Mouse (Mus musculus): ENCODE measurements around the gene Mrc2. TPM values are rescaled to one million over a fixed set of nuclear protein-coding genes. Genes with fewer than 3 reads are reported as not detected.
A peak's percentile ranks its signal among the peaks of the same experiment; 100 is the strongest.

The Mrc2 gene
- polyA plus RNA-seq, 1 experiment from 2014 or later: 23.9 TPM

GRCm38 (mm10) chr11:105313633-105314014 is 21.2 kb downstream of the Mrc2 start:
- Histone ChIP-seq H3K4me3 (ENCODE audit: low read depth, low read length) (no peak overlapping the region), H3K27me3 (replicated peaks; ENCODE audit: control insufficient read depth, insufficient read depth, low read length) (no peaks in the 10 kb centered on the region), H3K36me3 (ENCODE audit: control insufficient read depth, insufficient read depth, low read length) (peaks cover 9% of the 10 kb centered on the region; the same call in 1 of the 2 replicates), H3K4me2 (ENCODE audit: low read depth, low read length) (no peak overlapping the region), H3K9me3 (ENCODE audit: control insufficient read depth, low read length) (no peaks in the 10 kb centered on the region), H3K4me1 (ENCODE audit: control insufficient read depth, insufficient read depth, low read length) (peaks cover 41% of the 10 kb centered on the region), H3K9ac (ENCODE audit: low read depth, low read length) (no peak overlapping the region), H3K27ac (replicated peaks; ENCODE audit: low read depth, low read length) (peak overlapping the region; percentile 72)
- WGBS: 19% methylated on average over 8 of the region's 8 CpGs
- no peak for ATAC-seq (ENCODE audit: low read depth)
- no peak for DNase-seq (ENCODE audit: low spot score)

DNA sequence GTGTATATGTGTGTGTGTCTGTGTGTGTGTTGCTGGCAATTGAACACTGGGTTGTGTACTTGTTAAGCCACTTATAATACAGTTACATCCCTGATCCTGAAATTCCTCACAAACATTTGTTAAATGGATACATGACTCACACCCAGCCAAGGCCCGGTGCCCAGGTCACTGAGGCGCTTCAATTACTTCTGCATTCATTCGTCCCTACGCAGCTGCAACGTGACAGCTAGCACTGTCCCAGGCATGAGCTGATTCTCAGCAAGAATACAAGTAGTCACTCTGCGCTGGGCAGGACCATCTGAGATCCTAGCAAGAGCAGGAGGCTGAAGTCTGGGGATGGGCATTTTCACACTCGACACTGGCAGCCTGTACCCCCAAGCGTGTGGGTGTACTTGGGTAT is 22.9 kb downstream of the Mrc2 start:
- ATAC-seq (ENCODE audit: low read depth) (no peak), DNase-seq (ENCODE audit: low spot score) (no peak)
- H3K27ac ChIP-seq (replicated peaks; ENCODE audit: low read depth, low read length): no peak overlapping the region
- H3K36me3 ChIP-seq (ENCODE audit: control insufficient read depth, insufficient read depth, low read length): peaks cover 13% of the 10 kb centered on the region; the same call in 1 of the 2 replicates
- no peak overlapping the region for H3K9ac ChIP-seq (ENCODE audit: low read depth, low read length)
- 75% methylated on average over 8 of the region's 8 CpGs for WGBS
- no peak overlapping the region for H3K4me3 ChIP-seq (ENCODE audit: low read depth, low read length)
- H3K9me3 ChIP-seq (ENCODE audit: control insufficient read depth, low read length): no peaks in the 10 kb centered on the region
- no peaks in the 10 kb centered on the region for H3K27me3 ChIP-seq (replicated peaks; ENCODE audit: control insufficient read depth, insufficient read depth, low read length)
- no peak overlapping the region for H3K4me2 ChIP-seq (ENCODE audit: low read depth, low read length)
- H3K4me1 ChIP-seq (ENCODE audit: control insufficient read depth, insufficient read depth, low read length): peaks cover 41% of the 10 kb centered on the region

DNA sequence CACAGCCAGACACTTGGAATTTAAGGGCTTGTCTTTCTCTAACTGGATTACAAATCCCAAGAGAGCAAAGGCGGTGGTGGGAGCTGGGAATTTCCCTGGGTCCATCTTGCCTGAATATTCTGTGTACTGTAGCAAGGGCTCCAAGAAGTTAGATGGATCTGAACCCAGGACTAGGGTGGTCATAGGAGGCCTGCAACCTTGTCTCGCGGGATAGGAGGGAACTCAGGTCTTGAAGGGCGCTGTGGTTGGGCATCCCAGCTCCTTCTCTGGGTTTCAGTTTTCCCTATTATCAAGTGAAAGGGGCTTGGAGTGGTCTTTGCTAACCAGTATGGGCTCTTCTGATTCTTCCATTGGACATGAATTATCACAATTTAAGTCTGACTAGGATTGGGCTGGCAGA is 23.7 kb downstream of the Mrc2 start:
- Histone ChIP-seq H3K4me1 (ENCODE audit: control insufficient read depth, insufficient read depth, low read length) (peaks cover 36% of the 10 kb centered on the region), H3K9me3 (ENCODE audit: control insufficient read depth, low read length) (no peaks in the 10 kb centered on the region), H3K4me2 (ENCODE audit: low read depth, low read length) (no peak overlapping the region), H3K9ac (ENCODE audit: low read depth, low read length) (no peak overlapping the region), H3K4me3 (ENCODE audit: low read depth, low read length) (no peak overlapping the region), H3K27me3 (replicated peaks; ENCODE audit: control insufficient read depth, insufficient read depth, low read length) (no peaks in the 10 kb centered on the region), H3K27ac (replicated peaks; ENCODE audit: low read depth, low read length) (no peak overlapping the region), H3K36me3 (ENCODE audit: control insufficient read depth, insufficient read depth, low read length) (peaks cover 13% of the 10 kb centered on the region; the same call in 1 of the 2 replicates)
- 87% methylated on average over 4 of the region's 4 CpGs for WGBS
- ATAC-seq (ENCODE audit: low read depth): no peak
- DNase-seq (ENCODE audit: low spot score): no peak

- ATAC-seq (ENCODE audit: low read depth) (no peak), DNase-seq (ENCODE audit: low spot score) (no peak)
- peaks cover 13% of the 10 kb centered on the region; the same call in 1 of the 2 replicates for H3K36me3 ChIP-seq (ENCODE audit: control insufficient read depth, insufficient read depth, low read length)
- H3K4me2 ChIP-seq (ENCODE audit: low read depth, low read length): no peak overlapping the region
- H3K27ac ChIP-seq (replicated peaks; ENCODE audit: low read depth, low read length): no peak overlapping the region
- WGBS: 95% methylated on average over 6 of the region's 6 CpGs
- H3K27me3 ChIP-seq (replicated peaks; ENCODE audit: control insufficient read depth, insufficient read depth, low read length): no peaks in the 10 kb centered on the region
- no peak overlapping the region for H3K9ac ChIP-seq (ENCODE audit: low read depth, low read length)
- H3K9me3 ChIP-seq (ENCODE audit: control insufficient read depth, low read length): no peaks in the 10 kb centered on the region
- H3K4me3 ChIP-seq (ENCODE audit: low read depth, low read length): no peak overlapping the region
- peaks cover 20% of the 10 kb centered on the region for H3K4me1 ChIP-seq (ENCODE audit: control insufficient read depth, insufficient read depth, low read length)
Measured at GRCm38 (mm10) chr11:105317769-105318168, 25.3 kb downstream of the Mrc2 start.

DNA sequence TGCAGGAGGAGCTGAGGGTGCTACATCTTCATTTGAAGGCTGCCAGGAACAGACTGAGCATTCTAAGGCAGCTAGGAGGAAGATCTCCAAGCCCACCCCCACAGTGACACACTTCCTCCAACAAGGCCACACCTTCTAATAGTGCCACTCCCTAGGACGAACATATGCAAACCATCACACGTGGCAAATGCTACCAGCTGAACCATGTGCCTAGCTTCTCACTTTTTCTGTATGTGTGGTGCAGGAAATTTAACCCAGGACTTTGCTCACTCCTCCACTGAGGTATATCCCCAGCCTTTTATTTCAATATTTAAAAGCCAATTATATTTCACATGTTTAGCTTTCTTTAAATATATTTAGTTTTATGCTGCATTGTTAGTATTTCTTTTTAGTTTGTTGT is 28.6 kb downstream of the Mrc2 start:
- H3K36me3 ChIP-seq (ENCODE audit: control insufficient read depth, insufficient read depth, low read length): peaks cover 25% of the 10 kb centered on the region
- H3K27ac ChIP-seq (replicated peaks; ENCODE audit: low read depth, low read length): no peak overlapping the region
- no peaks in the 10 kb centered on the region for H3K4me1 ChIP-seq (ENCODE audit: control insufficient read depth, insufficient read depth, low read length)
- H3K27me3 ChIP-seq (replicated peaks; ENCODE audit: control insufficient read depth, insufficient read depth, low read length): no peaks in the 10 kb centered on the region
- no peak overlapping the region for H3K4me3 ChIP-seq (ENCODE audit: low read depth, low read length)
- 54% methylated on average over 2 of the region's 2 CpGs for WGBS
- H3K4me2 ChIP-seq (ENCODE audit: low read depth, low read length): no peak overlapping the region
- DNase-seq (ENCODE audit: low spot score) (no peak), ATAC-seq (ENCODE audit: low read depth) (no peak)
- H3K9me3 ChIP-seq (ENCODE audit: control insufficient read depth, low read length): no peaks in the 10 kb centered on the region
- no peak overlapping the region for H3K9ac ChIP-seq (ENCODE audit: low read depth, low read length)

DNA sequence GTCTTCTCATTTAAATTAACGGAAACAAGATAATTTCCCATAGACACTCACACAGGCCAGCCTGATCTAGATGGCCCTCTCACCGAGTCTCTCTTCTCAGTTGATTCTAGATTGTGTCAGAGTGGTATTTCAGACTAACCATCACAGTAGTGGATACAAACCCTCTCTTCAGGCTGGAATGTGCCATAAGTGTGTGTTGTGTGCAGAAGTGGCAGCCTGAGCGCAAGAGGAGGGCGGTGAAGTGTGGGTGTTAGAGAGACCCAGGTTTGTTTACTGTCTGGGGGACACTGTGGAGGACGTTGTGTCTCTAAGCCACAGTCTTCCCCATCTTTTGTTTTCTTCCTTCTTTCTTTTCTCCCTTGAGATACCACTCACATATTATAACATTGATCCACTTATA is 31.1 kb downstream of the Mrc2 start:
- H3K36me3 ChIP-seq (ENCODE audit: control insufficient read depth, insufficient read depth, low read length): peaks cover 43% of the 10 kb centered on the region
- no peak overlapping the region for H3K4me3 ChIP-seq (ENCODE audit: low read depth, low read length)
- H3K9ac ChIP-seq (ENCODE audit: low read depth, low read length): no peak overlapping the region
- no peaks in the 10 kb centered on the region for H3K4me1 ChIP-seq (ENCODE audit: control insufficient read depth, insufficient read depth, low read length)
- DNase-seq (ENCODE audit: low spot score) (no peak), ATAC-seq (ENCODE audit: low read depth) (no peak)
- H3K27ac ChIP-seq (replicated peaks; ENCODE audit: low read depth, low read length): no peak overlapping the region
- H3K4me2 ChIP-seq (ENCODE audit: low read depth, low read length): no peak overlapping the region
- H3K9me3 ChIP-seq (ENCODE audit: control insufficient read depth, low read length): no peaks in the 10 kb centered on the region
- no peaks in the 10 kb centered on the region for H3K27me3 ChIP-seq (replicated peaks; ENCODE audit: control insufficient read depth, insufficient read depth, low read length)
- WGBS: 78% methylated on average over 5 of the region's 5 CpGs

- no peaks in the 10 kb centered on the region for H3K4me1 ChIP-seq (ENCODE audit: control insufficient read depth, insufficient read depth, low read length)
- peaks cover 41% of the 10 kb centered on the region for H3K36me3 ChIP-seq (ENCODE audit: control insufficient read depth, insufficient read depth, low read length)
- H3K9me3 ChIP-seq (ENCODE audit: control insufficient read depth, low read length): no peaks in the 10 kb centered on the region
- no peak for DNase-seq (ENCODE audit: low spot score)
- no peak overlapping the region for H3K27ac ChIP-seq (replicated peaks; ENCODE audit: low read depth, low read length)
- no peak for ATAC-seq (ENCODE audit: low read depth)
- no peak overlapping the region for H3K9ac ChIP-seq (ENCODE audit: low read depth, low read length)
- no peak overlapping the region for H3K4me3 ChIP-seq (ENCODE audit: low read depth, low read length)
- 85% methylated on average over 3 of the region's 3 CpGs for WGBS
- no peaks in the 10 kb centered on the region for H3K27me3 ChIP-seq (replicated peaks; ENCODE audit: control insufficient read depth, insufficient read depth, low read length)
- H3K4me2 ChIP-seq (ENCODE audit: low read depth, low read length): no peak overlapping the region
Measured at GRCm38 (mm10) chr11:105327101-105327500, 34.7 kb downstream of the Mrc2 start.

DNA sequence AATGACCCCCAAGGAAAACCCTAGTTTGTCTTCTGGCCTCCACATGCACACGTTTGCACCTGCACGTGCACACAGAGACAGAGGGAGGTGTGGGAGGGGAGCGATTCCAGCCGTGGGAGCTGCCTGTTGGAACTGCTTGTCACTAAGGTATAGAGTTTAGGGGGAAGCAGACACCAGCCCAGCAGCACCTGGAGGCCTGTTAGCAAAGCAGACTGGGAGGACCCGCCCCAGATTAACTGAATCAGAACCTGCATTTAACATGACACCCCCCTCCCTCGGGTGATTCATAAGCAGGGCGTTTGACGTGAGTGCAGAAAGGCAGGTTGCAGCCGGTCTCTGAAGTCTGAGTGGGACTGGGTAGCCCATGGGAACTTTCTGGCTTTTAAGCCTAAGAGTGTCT is 37.5 kb downstream of the Mrc2 start:
- peak overlapping the region; percentile 23; the same call in 1 of the 2 replicates for H3K27ac ChIP-seq (replicated peaks; ENCODE audit: low read depth, low read length)
- H3K9me3 ChIP-seq (ENCODE audit: control insufficient read depth, low read length): no peaks in the 10 kb centered on the region
- H3K4me3 ChIP-seq (ENCODE audit: low read depth, low read length): no peak overlapping the region
- H3K9ac ChIP-seq (ENCODE audit: low read depth, low read length): no peak overlapping the region
- ATAC-seq (ENCODE audit: low read depth): peak; percentile 60
- peaks cover 52% of the 10 kb centered on the region for H3K36me3 ChIP-seq (ENCODE audit: control insufficient read depth, insufficient read depth, low read length)
- WGBS: 51% methylated on average over 9 of the region's 9 CpGs
- peak; percentile 85 for DNase-seq (ENCODE audit: low spot score)
- H3K27me3 ChIP-seq (replicated peaks; ENCODE audit: control insufficient read depth, insufficient read depth, low read length): no peaks in the 10 kb centered on the region
- H3K4me2 ChIP-seq (ENCODE audit: low read depth, low read length): no peak overlapping the region
- no peaks in the 10 kb centered on the region for H3K4me1 ChIP-seq (ENCODE audit: control insufficient read depth, insufficient read depth, low read length)

DNA sequence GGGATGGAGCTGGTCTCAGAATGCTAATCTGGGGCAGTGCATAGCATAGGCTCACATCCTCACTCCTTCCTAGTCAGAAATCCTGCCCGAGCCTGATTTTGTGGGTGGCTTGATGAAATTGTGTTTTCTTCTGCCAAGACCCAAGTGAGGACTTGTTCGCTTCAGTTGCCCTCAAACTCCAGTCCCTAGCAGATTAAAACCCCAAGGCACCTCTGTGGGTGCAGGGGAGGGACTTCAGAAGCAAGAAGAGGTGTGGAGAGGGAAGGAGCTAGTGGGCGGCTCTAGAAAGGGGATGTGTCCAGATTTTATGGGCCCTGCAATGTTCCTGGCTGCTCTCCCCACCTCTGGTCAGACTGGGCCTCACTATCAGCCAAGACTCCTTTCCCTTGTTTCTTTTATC is 38.7 kb downstream of the Mrc2 start:
- no peak overlapping the region for H3K4me3 ChIP-seq (ENCODE audit: low read depth, low read length)
- H3K27ac ChIP-seq (replicated peaks; ENCODE audit: low read depth, low read length): no peak overlapping the region
- ATAC-seq (ENCODE audit: low read depth) (no peak), DNase-seq (ENCODE audit: low spot score) (no peak)
- no peaks in the 10 kb centered on the region for H3K27me3 ChIP-seq (replicated peaks; ENCODE audit: control insufficient read depth, insufficient read depth, low read length)
- no peak overlapping the region for H3K4me2 ChIP-seq (ENCODE audit: low read depth, low read length)
- no peaks in the 10 kb centered on the region for H3K4me1 ChIP-seq (ENCODE audit: control insufficient read depth, insufficient read depth, low read length)
- WGBS: 81% methylated on average over 3 of the region's 3 CpGs
- H3K9me3 ChIP-seq (ENCODE audit: control insufficient read depth, low read length): no peaks in the 10 kb centered on the region
- no peak overlapping the region for H3K9ac ChIP-seq (ENCODE audit: low read depth, low read length)
- peaks cover 45% of the 10 kb centered on the region for H3K36me3 ChIP-seq (ENCODE audit: control insufficient read depth, insufficient read depth, low read length)
